Mouse (Mus musculus) CD4-positive, CD25-positive, alpha-beta regulatory T cell, adult 2 months (primary cell): ENCODE data around the gene Timeless.
"Not testable (repeated sequence)": the region's sequence is repeated elsewhere in the genome, so short reads cannot be mapped to it uniquely, and the experiment has no call there.

Source experiments
- DNase-seq: peaks from one replicate; pipeline ENCODE4 v3.0.0-alpha.2; 2012; ENCODE audit warnings: low read depth, low spot score

The Timeless gene

DNA sequence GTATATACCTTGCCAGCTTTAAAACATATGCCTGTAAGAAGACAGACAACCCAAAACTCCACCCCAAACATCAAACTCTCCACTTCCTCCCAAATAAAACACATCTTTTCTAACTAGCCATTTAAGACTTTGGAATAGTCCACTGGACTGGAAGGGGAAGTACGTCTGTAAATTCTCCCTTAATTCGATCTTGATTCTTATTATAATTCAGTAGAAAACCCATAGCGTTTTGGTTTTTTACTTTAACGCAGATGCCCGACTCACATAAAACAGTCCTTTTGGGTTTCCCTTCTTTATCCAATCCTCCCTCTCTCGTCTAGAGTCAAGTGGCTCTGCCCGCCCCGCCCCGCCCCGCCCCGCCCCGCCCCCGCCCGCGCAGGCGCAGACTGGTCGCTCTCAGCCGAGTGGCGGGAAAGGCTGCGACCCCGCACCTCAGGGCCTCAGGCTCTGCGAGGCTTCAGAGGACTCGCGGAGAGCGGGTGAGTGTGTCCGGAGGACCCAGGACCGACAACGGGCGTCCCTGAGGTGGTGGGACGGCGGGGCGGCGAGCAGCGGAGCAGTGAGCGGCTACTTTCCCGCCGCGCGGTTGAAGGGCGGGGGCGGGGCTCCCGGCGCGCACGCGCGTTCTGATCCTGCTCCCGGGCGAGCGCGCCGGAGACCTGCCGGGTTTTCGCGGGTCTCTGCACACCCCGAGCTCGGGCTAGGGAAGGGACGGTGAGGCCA is at the start of gene Timeless:
Gene Timeless, plus strand, starts transcription at position 369 of the 723 bp plus-strand sequence.
- peak; percentile 92 for DNase-seq

DNA sequence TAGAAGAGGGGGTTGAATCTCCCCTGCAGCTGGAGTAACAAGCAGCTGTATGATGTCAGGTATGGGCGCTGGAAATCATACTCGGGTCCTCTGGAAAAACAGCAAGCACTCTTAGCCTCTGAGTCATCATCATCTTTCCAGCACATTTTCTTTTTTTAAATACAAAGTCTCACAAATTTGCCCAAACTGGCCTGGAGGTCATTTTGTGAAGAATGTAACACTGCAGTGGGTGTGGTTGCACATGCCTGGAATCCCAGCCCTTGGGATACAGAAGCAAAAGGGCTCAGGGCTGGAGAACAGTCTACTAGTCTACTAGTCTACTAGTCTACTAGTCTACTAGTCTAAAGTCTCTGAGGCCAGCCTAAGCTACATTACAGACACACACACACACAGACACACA is 47.6 kb upstream of the Timeless start:
- DNase-seq, result no peak

- no peak for DNase-seq
Observed at GRCm38 (mm10) chr10:128185277-128185940, 46.5 kb upstream of the Timeless start.

DNA sequence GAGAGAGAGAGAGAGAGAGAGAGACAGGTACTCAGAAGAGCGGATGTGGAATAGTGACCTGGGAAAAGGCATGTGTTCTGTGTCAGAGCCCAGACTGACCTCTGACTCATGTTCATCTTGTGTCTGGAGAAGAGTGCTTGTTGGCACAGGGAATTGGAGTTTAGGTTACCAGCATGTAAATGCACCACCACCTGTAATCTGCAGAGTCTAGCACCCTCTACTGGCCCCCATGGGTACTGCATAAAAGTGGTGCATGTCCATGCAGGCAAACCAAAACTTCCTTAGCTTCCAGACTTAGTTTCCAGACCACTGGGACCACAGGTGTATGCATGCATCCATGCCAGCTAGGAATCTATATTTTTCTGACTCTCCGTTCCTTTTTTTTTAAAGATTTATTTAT is 45.9 kb upstream of the Timeless start:
- DNase-seq, result peak; percentile 90

GRCm38 (mm10) chr10:128187181-128187605 is 44.7 kb upstream of the Timeless start:
- no peak for DNase-seq

GRCm38 (mm10) chr10:128188242-128188877 is 43.5 kb upstream of the Timeless start:
- DNase-seq, result peak; percentile 89

DNA sequence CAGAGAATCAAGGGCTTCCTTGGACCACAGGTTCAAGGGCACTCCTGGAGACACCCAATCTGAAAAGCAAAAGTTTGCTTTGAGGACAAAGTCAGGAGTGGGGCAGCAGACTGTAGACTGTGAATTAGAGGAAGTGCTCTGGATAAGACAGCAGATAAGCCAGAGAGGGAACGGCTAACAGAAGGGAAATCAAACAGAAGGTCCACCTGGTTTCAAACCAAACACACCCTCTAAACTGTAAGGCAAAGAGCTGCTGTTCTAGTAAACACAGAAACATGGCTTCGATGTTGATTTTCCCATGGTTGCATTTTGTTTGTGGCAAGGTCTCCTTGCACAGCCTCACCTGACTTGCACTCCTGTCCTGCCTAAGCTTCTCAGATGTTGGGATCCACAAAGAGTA is 40.4 kb upstream of the Timeless start:
- DNase-seq, result no peak

- DNase-seq, result not testable (repeated sequence)
Observed at GRCm38 (mm10) chr10:128192030-128192766, 39.7 kb upstream of the Timeless start.

DNA sequence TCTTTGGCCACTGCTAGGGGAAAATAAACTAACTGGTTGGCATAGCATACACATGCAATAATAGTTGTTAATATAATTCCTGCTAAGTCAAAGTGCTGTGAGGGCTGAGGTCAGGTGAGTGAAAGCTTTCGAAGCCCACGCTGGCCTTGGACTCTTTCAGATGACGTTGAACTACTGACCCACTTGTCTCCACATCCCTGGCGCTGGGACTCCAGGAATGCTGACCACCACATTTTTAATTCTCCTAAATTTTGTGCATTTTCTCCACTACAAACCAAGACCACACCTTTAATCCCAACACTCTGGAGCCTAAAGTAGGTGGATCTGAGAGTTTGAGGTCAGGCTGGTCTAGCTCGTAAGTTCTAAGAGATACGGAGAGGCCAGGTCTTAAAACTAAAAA is 38.8 kb upstream of the Timeless start:
- DNase-seq, result no peak

DNA sequence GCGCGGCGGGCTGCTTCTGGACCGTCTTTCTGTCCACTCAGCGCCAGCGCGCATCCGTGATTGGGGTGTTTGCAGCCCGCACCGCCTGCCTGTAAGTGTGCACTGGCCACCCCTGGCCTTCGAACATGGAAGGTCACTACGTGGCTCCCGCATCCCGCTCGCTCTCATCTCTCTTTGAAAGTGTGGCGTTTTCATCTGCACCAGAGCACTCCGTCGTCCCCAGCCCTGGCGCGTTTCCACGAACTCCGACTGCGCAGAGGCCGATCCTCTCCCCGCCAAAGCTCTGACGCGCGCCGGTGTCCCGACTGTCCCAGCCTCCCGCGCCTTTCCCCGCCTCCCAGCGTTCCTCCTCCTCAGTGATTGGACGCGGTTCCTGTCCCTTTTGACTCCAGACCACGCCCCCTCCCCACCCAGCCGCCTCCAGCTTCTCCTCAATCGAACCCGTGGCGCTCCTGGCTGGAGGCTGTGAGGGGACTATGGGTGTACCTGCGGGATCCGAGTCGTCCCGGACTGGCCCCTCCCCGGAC is 37.8 kb upstream of the Timeless start, which contains the start of gene Gls2:
Gene Gls2, plus strand, starts transcription at position 434 of the 527 bp plus-strand sequence.
- peak; percentile 90 for DNase-seq

DNA sequence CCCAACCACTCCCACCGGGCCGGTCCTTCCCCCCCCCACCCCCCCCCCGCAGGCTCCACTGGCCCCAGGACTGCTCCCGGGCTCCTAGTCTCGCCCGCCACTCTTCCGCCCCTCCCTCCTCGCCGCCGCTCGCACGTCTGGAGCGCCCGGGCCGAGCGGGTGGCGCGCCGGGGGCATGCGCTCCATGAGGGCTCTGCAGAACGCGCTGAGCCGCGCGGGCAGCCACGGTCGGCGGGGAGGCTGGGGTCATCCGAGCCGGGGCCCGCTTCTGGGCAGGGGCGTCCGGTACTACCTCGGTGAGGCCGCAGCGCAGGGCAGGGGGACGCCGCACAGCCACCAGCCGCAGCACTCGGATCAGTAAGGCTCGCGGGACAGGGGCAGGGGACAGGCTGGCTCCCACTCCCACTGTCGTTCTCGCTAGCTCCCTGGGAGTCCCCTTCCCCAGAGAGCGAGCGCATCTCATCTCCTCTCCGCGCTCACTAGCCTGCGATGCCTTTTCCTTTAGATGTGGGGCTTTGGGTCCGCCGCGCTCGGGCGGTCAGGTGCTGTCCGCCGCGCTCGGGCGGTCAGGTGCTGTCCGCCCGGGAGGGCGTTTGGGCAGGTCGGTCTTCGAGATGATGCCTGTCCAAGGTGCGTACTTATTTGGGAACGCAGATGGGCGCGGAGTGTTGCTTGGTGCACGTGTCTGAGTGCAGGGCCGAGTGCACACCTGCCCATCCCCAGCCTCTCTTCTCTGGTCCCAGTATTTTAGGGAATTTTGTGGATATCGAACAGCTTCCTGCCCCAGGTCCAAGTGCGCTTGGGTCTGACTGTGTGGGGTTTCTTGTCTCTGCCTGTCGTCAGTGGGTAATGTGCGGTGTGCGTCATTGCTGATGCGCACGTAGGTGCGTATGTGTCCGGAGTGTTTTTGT is 37.1 kb upstream of the Timeless start:
- DNase-seq, result peak; percentile 71

DNA sequence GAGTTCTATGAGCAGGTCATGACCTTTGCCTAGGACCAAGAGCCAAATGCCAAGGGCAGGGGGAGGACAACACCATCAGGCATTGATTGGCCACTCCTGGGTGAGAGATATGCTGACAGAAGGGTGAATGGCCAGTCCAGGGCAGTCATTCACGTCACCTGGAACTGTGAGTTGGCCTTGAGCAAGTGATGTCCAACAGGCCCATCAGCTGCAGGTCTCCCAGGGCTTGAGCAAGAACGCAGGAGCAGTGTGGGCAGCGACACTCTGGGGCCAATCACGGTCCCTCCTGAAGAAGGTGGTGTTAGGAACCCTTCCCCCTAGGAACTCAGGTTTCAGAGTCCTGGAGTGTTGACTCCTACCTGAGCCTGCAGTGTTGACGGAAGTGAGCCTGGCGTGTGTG is 30.0 kb upstream of the Timeless start:
- no peak for DNase-seq

DNA sequence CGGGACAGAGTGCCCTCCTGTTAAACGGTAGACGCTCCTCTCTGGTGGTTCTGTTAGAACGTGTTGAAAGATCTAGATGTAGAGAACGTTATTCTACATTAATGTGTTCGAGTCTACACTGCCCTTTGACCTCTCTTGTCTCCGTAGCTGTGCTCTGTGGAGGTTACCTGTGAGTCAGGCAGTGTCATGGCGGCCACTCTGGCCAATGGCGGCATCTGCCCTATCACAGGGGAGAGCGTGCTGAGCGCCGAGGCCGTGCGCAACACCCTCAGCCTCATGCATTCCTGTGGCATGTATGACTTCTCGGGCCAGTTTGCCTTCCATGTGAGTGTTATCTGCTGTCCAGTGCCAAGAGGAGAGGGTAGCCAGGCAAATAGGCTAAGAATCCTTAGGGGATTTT is 26.9 kb upstream of the Timeless start:
- no peak for DNase-seq

DNA sequence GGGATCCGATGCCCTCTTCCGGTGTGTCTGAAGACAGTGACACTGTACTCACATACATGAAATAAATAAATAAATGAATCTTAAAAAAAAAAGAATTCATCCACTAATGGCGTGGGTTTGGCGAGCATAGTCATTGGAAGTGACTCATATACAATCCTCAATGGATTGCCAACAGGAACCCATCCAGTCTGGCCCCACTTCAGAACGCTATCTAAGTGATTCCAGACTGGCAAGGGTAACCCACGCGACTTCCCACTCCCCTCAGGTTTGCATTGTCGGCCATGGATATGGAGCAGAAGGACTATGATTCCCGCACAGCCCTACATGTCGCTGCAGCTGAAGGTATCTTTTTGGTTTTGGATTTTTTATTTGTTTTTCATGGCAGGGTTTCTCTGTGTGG is 23.5 kb upstream of the Timeless start:
- no peak for DNase-seq

- DNase-seq, result no peak
Observed at GRCm38 (mm10) chr10:128209311-128210009, 22.4 kb upstream of the Timeless start.

DNA sequence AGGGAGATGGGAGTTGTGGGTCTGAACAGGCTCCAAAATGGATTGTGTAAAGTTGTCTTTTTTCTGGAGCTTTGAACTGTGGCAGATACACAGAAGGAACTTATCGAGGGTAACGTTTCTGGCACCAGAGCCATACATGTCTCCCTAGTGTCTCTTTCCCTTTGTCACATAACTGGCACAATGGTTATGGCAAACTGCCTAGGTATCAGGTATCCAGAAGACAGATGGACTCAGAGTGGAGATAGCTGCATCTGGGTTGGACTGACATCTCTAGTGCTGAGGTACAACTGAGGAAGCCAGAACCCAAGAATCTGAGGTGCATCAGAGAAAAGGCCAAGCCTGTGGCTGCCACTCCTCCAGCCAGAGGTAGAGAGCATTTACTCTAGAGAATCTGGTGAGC is 21.7 kb upstream of the Timeless start:
- no peak for DNase-seq

DNA sequence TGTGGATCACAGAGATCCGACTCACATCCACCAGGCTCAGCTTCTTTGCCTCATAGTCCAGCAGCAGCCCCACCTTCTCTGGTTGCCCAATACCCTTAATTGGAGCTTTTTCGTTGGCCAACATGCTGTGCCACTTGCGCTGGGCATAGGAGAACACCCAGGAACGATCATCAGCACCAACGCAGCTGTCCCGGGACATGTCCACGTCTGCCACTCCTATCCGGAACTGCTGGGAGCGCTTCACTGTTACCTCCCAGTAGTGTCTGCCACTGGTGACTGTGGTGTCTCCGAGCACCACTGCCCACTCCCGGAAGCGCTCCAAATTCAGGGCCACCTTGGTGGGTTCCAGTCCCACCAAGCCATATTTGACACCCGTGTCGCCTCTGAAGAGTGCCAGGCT is 20.9 kb upstream of the Timeless start:
- DNase-seq, result peak; percentile 26

DNA sequence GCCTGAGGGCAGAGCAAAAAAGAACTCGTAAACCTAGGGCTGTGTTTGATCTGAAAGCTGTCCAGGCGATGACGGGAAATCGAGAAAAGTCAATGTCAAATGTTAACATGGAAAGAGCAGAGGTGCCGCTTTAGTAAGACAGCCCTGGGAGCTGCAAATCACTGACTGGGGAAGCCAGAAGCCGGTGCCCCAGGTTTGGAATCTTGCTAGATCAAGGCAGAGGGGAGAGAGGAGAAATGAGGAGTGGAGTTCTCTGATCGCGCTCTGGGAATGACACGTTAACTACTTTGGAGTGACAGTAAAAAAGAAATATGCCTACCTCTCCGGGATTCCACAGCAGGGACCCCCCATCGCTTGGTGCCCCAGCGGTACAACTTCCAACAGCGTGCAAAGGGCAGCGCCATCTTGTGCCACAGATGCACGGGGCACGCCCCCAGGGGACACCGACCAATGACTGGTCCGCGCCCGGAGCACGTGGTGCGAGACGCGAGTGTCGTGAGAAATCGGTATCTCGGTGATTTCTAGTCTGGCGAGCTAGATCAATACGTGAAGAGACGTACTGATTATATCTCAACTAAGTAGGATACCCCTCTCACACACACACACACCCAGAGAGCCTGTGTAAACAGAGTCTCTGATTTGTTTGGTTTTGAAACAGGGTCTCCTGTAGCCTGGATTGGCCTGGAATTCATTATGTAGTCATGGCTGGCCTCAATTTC is 20.3 kb upstream of the Timeless start, which contains the start of gene Spryd4:
Gene Spryd4, minus strand, starts transcription at position 418 of the 719 bp plus-strand sequence.
- peak; percentile 95 for DNase-seq

DNA sequence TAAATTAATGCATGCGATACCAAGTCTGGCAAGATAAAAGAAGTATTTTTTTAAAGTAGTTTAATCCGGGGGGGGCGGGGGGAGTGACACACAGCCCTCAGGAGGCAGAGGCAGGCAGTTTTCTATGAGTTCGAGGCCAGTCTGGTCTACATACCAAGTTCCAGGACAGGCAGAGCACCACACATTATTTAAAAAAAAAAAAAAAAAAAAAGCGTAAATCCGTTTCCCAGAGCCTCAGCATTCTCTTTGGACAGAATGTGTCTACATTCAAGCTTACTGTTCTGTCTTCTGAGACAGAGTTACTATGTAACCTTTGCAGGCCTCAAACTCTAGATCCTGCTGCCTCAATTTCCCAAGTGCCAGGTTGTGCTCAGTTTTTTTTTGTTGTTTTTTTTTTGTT is 19.7 kb upstream of the Timeless start:
- DNase-seq, result no peak
